Mouse (Mus musculus): Measurements from ENCODE around the gene Mta3.
"Not testable (repeated sequence)": the region's sequence is repeated elsewhere in the genome, so short reads cannot be mapped to it uniquely, and the experiment has no call there.

Gene Mta3

DNA sequence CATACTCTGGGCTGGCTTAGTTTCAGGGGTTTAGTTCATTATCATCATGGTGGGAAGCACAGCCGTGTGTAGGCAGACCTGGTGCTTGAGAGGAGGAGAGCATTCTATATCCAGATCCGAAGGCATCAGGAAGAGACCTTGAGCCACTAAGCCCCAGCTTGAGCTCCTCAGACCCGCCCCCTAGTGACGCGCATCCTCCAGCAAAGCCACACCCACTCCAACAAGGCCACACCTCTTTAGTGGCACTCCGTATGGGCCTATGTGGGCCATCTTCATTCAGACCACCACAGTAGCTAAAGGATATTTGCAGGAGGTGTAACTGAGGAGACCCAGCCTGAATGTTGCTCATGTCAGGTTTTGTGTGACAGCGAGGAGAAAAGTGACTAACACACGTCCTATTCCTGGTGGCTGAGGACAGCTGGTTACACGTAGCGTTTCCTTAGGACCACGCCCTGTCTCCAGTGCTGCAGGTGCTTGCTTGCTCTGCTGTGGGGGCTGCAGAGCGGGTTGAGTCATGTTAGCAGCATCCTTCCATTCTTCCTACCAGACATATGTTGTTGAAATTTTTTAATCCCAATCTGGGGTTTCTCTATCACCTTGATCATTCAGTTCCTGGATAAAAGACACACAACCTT, 148.4 kb downstream of the Mta3 start:
- peak; percentile 90 for DNase-seq

DNA sequence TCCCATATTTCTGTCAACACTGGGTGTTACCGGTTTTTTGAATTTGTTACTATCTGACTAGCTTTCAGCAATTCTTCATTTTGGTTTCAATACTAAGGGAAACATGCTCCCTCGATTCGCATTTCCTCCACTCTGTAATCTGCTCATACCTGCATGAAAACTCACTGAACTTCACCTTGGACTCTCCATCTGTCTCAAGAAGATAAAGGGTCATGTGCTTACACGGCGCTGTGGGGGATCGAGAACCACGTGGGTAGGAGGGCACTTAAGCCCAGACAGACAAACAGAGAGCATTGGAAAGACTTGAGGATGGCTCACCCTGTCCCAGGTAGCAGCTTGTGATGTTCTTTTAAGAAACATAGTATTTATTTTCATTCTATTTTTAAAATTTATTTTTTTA, 152.4 kb downstream of the Mta3 start:
- no peak for DNase-seq

DNA sequence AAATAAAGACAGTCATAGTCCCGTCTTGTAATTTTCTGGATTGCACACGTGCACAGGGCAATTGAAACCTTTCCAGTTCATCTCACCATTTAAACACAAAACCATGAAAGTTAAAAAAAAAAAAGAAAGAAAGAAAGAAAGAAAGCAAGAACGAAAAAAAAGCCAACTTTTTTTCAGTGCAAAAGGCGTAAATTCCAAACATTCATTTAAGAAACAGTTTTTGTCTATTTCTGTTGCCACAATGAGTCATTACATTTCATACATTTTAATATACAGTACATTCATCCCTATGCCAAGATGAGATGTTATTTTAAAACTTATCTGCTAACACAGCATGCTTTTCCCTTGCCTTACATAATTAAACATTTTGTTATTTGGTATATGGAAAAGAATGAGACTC, 153.7 kb downstream of the Mta3 start:
- no peak for DNase-seq

GRCm38 (mm10) chr17:83860224-83860623, 154.3 kb downstream of the Mta3 start:
- DNase-seq = no peak

GRCm38 (mm10) chr17:83860968-83861367, 155.0 kb downstream of the Mta3 start:
- DNase-seq = not testable (repeated sequence)

DNA sequence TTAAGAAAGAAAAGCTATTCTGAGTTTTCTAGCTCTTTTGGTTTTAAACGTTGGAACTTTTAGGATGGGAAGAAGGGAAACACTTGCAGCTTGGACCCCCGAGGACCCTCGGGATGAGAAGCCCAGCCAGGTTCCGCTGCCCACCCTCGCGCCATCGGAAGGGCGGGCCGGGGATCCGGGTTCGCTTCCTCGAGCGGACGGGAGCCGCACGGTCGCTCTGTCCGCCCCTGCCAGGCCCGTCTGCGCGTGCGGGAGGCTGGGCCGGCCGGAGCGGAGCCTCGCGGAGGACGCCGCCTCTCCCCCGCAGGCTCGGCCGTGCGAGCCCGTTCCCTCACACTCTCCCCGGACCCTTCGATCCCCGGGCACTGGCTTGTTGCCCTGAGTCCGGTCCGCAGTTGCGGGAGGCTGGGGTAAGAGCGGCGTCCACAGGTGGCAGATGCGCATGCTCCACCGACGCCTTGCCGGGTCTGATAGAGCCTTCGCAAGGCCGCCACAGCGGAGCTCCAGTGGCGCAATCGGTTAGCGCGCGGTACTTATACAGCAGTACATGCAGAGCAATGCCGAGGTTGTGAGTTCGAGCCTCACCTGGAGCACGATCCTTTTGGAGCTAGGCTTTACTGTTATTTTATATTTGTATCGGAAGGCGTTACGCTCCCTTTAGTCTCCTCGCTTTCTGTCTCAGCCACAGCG, 155.6 kb downstream of the Mta3 start:
- peak; percentile 99 for DNase-seq

- peak; percentile 98 for DNase-seq
Measured at GRCm38 (mm10) chr17:83862134-83862881, 156.3 kb downstream of the Mta3 start.

- DNase-seq = no peak
Measured at GRCm38 (mm10) chr17:83865366-83865765, 159.4 kb downstream of the Mta3 start.

- no peak for DNase-seq
Measured at GRCm38 (mm10) chr17:83866582-83866981, 160.6 kb downstream of the Mta3 start.

GRCm38 (mm10) chr17:83870385-83870784, 164.4 kb downstream of the Mta3 start:
- no peak for DNase-seq

Data from heart, adult 11 months (tissue).